Mouse (Mus musculus): ENCODE measurements around the gene Zscan29.

Gene Zscan29

GRCm38 (mm10) chr2:121170980-121171742, at the start of gene Zscan29:
Gene Zscan29, minus strand, starts transcription at chr2:121171125.
- DNase-seq: peak; percentile 88 to 93

GRCm38 (mm10) chr2:121219994-121220393, 49.1 kb upstream of the Zscan29 start:
- no peak for DNase-seq

- no peak for DNase-seq
Measured at GRCm38 (mm10) chr2:121219177-121219576, 48.3 kb upstream of the Zscan29 start.

- peak in 1 of 2 experiments; percentile 29 for DNase-seq
Measured at GRCm38 (mm10) chr2:121214491-121214890, 43.6 kb upstream of the Zscan29 start.

GRCm38 (mm10) chr2:121206541-121206940, 35.6 kb upstream of the Zscan29 start:
- DNase-seq: no peak

- DNase-seq: no peak
Measured at GRCm38 (mm10) chr2:121204276-121204675, 33.4 kb upstream of the Zscan29 start.

- no peak for DNase-seq
Measured at GRCm38 (mm10) chr2:121195466-121195865, 24.5 kb upstream of the Zscan29 start.

GRCm38 (mm10) chr2:121188530-121188929, 17.6 kb upstream of the Zscan29 start:
- no peak for DNase-seq

- DNase-seq: no peak
Measured at GRCm38 (mm10) chr2:121184142-121184541, 13.2 kb upstream of the Zscan29 start.

GRCm38 (mm10) chr2:121183431-121183830, 12.5 kb upstream of the Zscan29 start:
- peak; percentile 86 to 87 for DNase-seq

GRCm38 (mm10) chr2:121178828-121179479, 8.0 kb upstream of the Zscan29 start:
- no peak for DNase-seq

GRCm38 (mm10) chr2:121170481-121170971, 399 bp downstream of the Zscan29 start, which contains the start of gene Tubgcp4:
Gene Tubgcp4, plus strand, starts transcription at chr2:121170654.
- no peak for DNase-seq

GRCm38 (mm10) chr2:121169902-121170301, 1.0 kb downstream of the Zscan29 start:
- DNase-seq: peak; percentile 41 to 46

- no peak for DNase-seq
Measured at GRCm38 (mm10) chr2:121169173-121169572, 1.8 kb downstream of the Zscan29 start.

GRCm38 (mm10) chr2:121153100-121153499, 17.8 kb downstream of the Zscan29 start:
- no peak for DNase-seq

GRCm38 (mm10) chr2:121149679-121150078, 21.2 kb downstream of the Zscan29 start:
- DNase-seq: no peak

- DNase-seq: no peak
Measured at GRCm38 (mm10) chr2:121142415-121142814, 28.5 kb downstream of the Zscan29 start.

GRCm38 (mm10) chr2:121141216-121142035, 29.5 kb downstream of the Zscan29 start:
- no peak for DNase-seq

- peak; percentile 95 to 97 for DNase-seq
Measured at GRCm38 (mm10) chr2:121140018-121140882, 30.7 kb downstream of the Zscan29 start, which contains the start of the genes Adal and Lcmt2. Gene Adal, plus strand, starts transcription at chr2:121140428. Gene Lcmt2, minus strand, starts transcription at chr2:121140653.

GRCm38 (mm10) chr2:121139266-121140017, 31.5 kb downstream of the Zscan29 start:
- DNase-seq: peak; percentile 57 to 74

- no peak for DNase-seq
Measured at GRCm38 (mm10) chr2:121137371-121137770, 33.6 kb downstream of the Zscan29 start.
